Mouse (Mus musculus): ENCODE data around the gene Kif5a. TPM values are rescaled to one million over a fixed set of nuclear protein-coding genes. Genes with fewer than 3 reads are reported as not detected.

Gene Kif5a
- polyA plus RNA-seq, 2 experiments: 0.01 to 0.11 TPM

GRCm38 (mm10) chr10:127286194-127286593 lies 23.0 kb upstream of the Kif5a start:
- TF ChIP-seq CTCF (IDR thresholded peaks at IDR 0.05; ENCODE audit: low read depth) (no peak), EP300 (IDR thresholded peaks at IDR 0.05; ENCODE audit: low read depth) (no peak)
- Histone ChIP-seq H3K27ac (no peak overlapping the region), H3K9me3 (ENCODE audit: control insufficient read depth, low read length) (no peaks in the 10 kb centered on the region), H3K4me3 (ENCODE audit: insufficient read depth in 1 of 2, low read depth in 2 of 2, low read length in 2 of 2) (no peak overlapping the region), H3K4me1 (replicated peaks; ENCODE audit: control insufficient read depth in 2 of 2, insufficient read depth in 2 of 2, low read length in 1 of 2) (peaks cover 0 to 21% of the 10 kb centered on the region in 2 experiments; a peak in 3 of 4 replicates), H3K4me2 (ENCODE audit: low read depth) (no peak overlapping the region; the same call in 1 of the 2 replicates), H3K9ac (replicated peaks) (no peak overlapping the region), H3K27me3 (ENCODE audit: control insufficient read depth, insufficient read depth, low read length) (no peaks in the 10 kb centered on the region), H3K36me3 (replicated peaks; ENCODE audit: control insufficient read depth, insufficient read depth, low read depth) (peaks cover 48% of the 10 kb centered on the region)
- DNase-seq (ENCODE audit: low read depth in 3 of 3, low spot score in 3 of 3) (no peak), ATAC-seq (ENCODE audit: insufficient read depth) (no peak)
- 75% methylated on average over 7 of the region's 7 CpGs for WGBS (ENCODE audit: insufficient replicate concordance)

GRCm38 (mm10) chr10:127285644-127286043 lies 22.5 kb upstream of the Kif5a start:
- Histone ChIP-seq H3K36me3 (replicated peaks; ENCODE audit: control insufficient read depth, insufficient read depth, low read depth) (peaks cover 54% of the 10 kb centered on the region), H3K27me3 (ENCODE audit: control insufficient read depth, insufficient read depth, low read length) (no peaks in the 10 kb centered on the region), H3K4me1 (replicated peaks; ENCODE audit: control insufficient read depth in 2 of 2, insufficient read depth in 2 of 2, low read length in 1 of 2) (peaks cover 0 to 21% of the 10 kb centered on the region in 2 experiments; a peak in 3 of 4 replicates), H3K4me2 (ENCODE audit: low read depth) (no peak overlapping the region), H3K9me3 (ENCODE audit: control insufficient read depth, low read length) (no peaks in the 10 kb centered on the region), H3K27ac (no peak overlapping the region), H3K9ac (replicated peaks) (no peak overlapping the region), H3K4me3 (ENCODE audit: insufficient read depth in 1 of 2, low read depth in 2 of 2, low read length in 2 of 2) (no peak overlapping the region)
- no peak for DNase-seq (ENCODE audit: low read depth in 3 of 3, low spot score in 3 of 3)
- TF ChIP-seq CTCF (IDR thresholded peaks at IDR 0.05; ENCODE audit: low read depth): no peak
- ATAC-seq (ENCODE audit: insufficient read depth): no peak
- WGBS (ENCODE audit: insufficient replicate concordance): 85% methylated on average over 13 of the region's 13 CpGs

GRCm38 (mm10) chr10:127284724-127285500 lies 21.8 kb upstream of the Kif5a start:
- no peak for ATAC-seq (ENCODE audit: insufficient read depth)
- H3K36me3 ChIP-seq (replicated peaks; ENCODE audit: control insufficient read depth, insufficient read depth, low read depth): peaks cover 59% of the 10 kb centered on the region
- H3K4me2 ChIP-seq (ENCODE audit: low read depth): no peak overlapping the region
- 84% methylated on average over 11 of the region's 11 CpGs for WGBS (ENCODE audit: insufficient replicate concordance)
- no peak overlapping the region for H3K9ac ChIP-seq (replicated peaks)
- H3K4me1 ChIP-seq (replicated peaks; ENCODE audit: control insufficient read depth in 2 of 2, insufficient read depth in 2 of 2, low read length in 1 of 2): peaks cover 0 to 20% of the 10 kb centered on the region in 2 experiments; a peak in 3 of 4 replicates
- H3K9me3 ChIP-seq (ENCODE audit: control insufficient read depth, low read length): no peaks in the 10 kb centered on the region; the same call in 1 of the 2 replicates
- no peaks in the 10 kb centered on the region for H3K27me3 ChIP-seq (ENCODE audit: control insufficient read depth, insufficient read depth, low read length)
- no peak overlapping the region for H3K4me3 ChIP-seq (ENCODE audit: insufficient read depth in 1 of 2, low read depth in 2 of 2, low read length in 2 of 2)
- H3K27ac ChIP-seq: no peak overlapping the region
- TF ChIP-seq CTCF (IDR thresholded peaks at IDR 0.05; ENCODE audit: low read depth) (no peak), EP300 (IDR thresholded peaks at IDR 0.05; ENCODE audit: low read depth) (no peak)
- DNase-seq (ENCODE audit: low read depth in 3 of 3, low spot score in 3 of 3): no peak

GRCm38 (mm10) chr10:127284105-127284622 lies 21.0 kb upstream of the Kif5a start:
- 94% methylated on average over 7 of the region's 7 CpGs for WGBS (ENCODE audit: insufficient replicate concordance)
- H3K9ac ChIP-seq (replicated peaks): no peak overlapping the region
- H3K4me2 ChIP-seq (ENCODE audit: low read depth): no peak overlapping the region
- no peak overlapping the region for H3K27ac ChIP-seq
- no peaks in the 10 kb centered on the region; the same call in 1 of the 2 replicates for H3K9me3 ChIP-seq (ENCODE audit: control insufficient read depth, low read length)
- no peaks in the 10 kb centered on the region for H3K27me3 ChIP-seq (ENCODE audit: control insufficient read depth, insufficient read depth, low read length)
- TF ChIP-seq EP300 (IDR thresholded peaks at IDR 0.05; ENCODE audit: low read depth) (no peak), CTCF (IDR thresholded peaks at IDR 0.05; ENCODE audit: low read depth) (no peak)
- H3K4me3 ChIP-seq (ENCODE audit: insufficient read depth in 1 of 2, low read depth in 2 of 2, low read length in 2 of 2): no peak overlapping the region
- DNase-seq (ENCODE audit: low read depth in 3 of 3, low spot score in 3 of 3) (no peak), ATAC-seq (ENCODE audit: insufficient read depth) (no peak)
- peaks cover 0 to 13% of the 10 kb centered on the region in 2 experiments; a peak in 2 of 4 replicates for H3K4me1 ChIP-seq (replicated peaks; ENCODE audit: control insufficient read depth in 2 of 2, insufficient read depth in 2 of 2, low read length in 1 of 2)
- peaks cover 64% of the 10 kb centered on the region for H3K36me3 ChIP-seq (replicated peaks; ENCODE audit: control insufficient read depth, insufficient read depth, low read depth)

GRCm38 (mm10) chr10:127282620-127283215 lies 19.6 kb upstream of the Kif5a start:
- H3K27me3 ChIP-seq (ENCODE audit: control insufficient read depth, insufficient read depth, low read length): no peaks in the 10 kb centered on the region
- peaks cover 0 to 11% of the 10 kb centered on the region in 2 experiments; a peak in 2 of 4 replicates for H3K4me1 ChIP-seq (replicated peaks; ENCODE audit: control insufficient read depth in 2 of 2, insufficient read depth in 2 of 2, low read length in 1 of 2)
- H3K27ac ChIP-seq: no peak overlapping the region
- TF ChIP-seq EP300 (IDR thresholded peaks at IDR 0.05; ENCODE audit: low read depth): no peak
- no peak for TF ChIP-seq CTCF (IDR thresholded peaks at IDR 0.05; ENCODE audit: low read depth)
- ATAC-seq (ENCODE audit: insufficient read depth) (no peak), DNase-seq (ENCODE audit: low read depth in 3 of 3, low spot score in 3 of 3) (no peak)
- H3K9me3 ChIP-seq (ENCODE audit: control insufficient read depth, low read length): no peaks in the 10 kb centered on the region; the same call in 1 of the 2 replicates
- H3K9ac ChIP-seq (replicated peaks): no peak overlapping the region
- 76% methylated on average over 13 of the region's 13 CpGs for WGBS (ENCODE audit: insufficient replicate concordance)
- no peak overlapping the region for H3K4me3 ChIP-seq (ENCODE audit: insufficient read depth in 1 of 2, low read depth in 2 of 2, low read length in 2 of 2)
- H3K36me3 ChIP-seq (replicated peaks; ENCODE audit: control insufficient read depth, insufficient read depth, low read depth): peaks cover 70% of the 10 kb centered on the region
- no peak overlapping the region for H3K4me2 ChIP-seq (ENCODE audit: low read depth)

All from liver, embryonic 14.5 days (tissue).